Mouse (Mus musculus) ES-E14 (cell line): ENCODE results near the gene Dpy19l3. TPM values are rescaled to one million over a fixed set of nuclear protein-coding genes. Genes with fewer than 3 reads are reported as not detected.

Source experiments
- DNase-seq: peaks from one replicate; pipeline ENCODE4 v3.0.0-alpha.2; 2013; ENCODE audit warnings: low read depth, low spot score
- H3K27ac ChIP-seq: 2 replicates; pipeline ENCODE4 v1.5.1; 2012; ENCODE audit warnings: low read depth, mild to moderate bottlenecking, low read length, moderate library complexity, mixed read lengths; ENCODE audit not compliant: poor library complexity, insufficient read depth, severe bottlenecking
- H3K36me3 ChIP-seq: 2 replicates; pipeline ENCODE4 v1.6.1; 2012; ENCODE audit warnings: mild to moderate bottlenecking, low read length, moderate library complexity, mixed read lengths; ENCODE audit not compliant: control insufficient read depth, poor library complexity, insufficient read depth, severe bottlenecking
- H3K4me1 ChIP-seq, 2 experiments: fragments of 150-350 bp in 1 of 2; sonication (generic) in 1 of 2; 2 replicates each; pipeline ENCODE4 v1.6.1; 2012; ENCODE audit warnings: low read length in 2 of 2, mild to moderate bottlenecking in 1 of 2, mixed read lengths in 1 of 2; ENCODE audit not compliant: control insufficient read depth in 2 of 2, insufficient read depth in 2 of 2, poor library complexity in 1 of 2
- H3K4me3 ChIP-seq, 2 experiments: fragments of 150-350 bp in 1 of 2; sonication (generic) in 1 of 2; 2 replicates each; pipeline ENCODE4 v1.5.1; 2012; ENCODE audit warnings: low read length in 2 of 2, low read depth in 1 of 2, mild to moderate bottlenecking in 1 of 2, mixed read lengths in 1 of 2; ENCODE audit not compliant: insufficient read depth in 1 of 2, poor library complexity in 1 of 2, severe bottlenecking in 1 of 2
- H3K9ac ChIP-seq: 2 replicates; pipeline ENCODE4 v1.6.1; 2012; ENCODE audit warnings: low read depth, mild to moderate bottlenecking, low read length, mixed read lengths; ENCODE audit not compliant: poor library complexity, insufficient read depth, severe bottlenecking
- H3K9me3 ChIP-seq: fragments of 150-350 bp; sonication (generic); 2 replicates; pipeline ENCODE4 v1.6.1; 2012; ENCODE audit warnings: low read depth, mild to moderate bottlenecking, low read length; ENCODE audit not compliant: control insufficient read depth, insufficient read depth
- CHD2 ChIP-seq: IDR thresholded peaks from 2 replicates; pipeline ENCODE4 v1.6.1; 2014; ENCODE audit warnings: mild to moderate bottlenecking, low read depth, low read length, inconsistent platforms
- HCFC1 ChIP-seq: IDR thresholded peaks from 2 replicates; pipeline ENCODE4 v1.6.1; 2012; ENCODE audit warnings: low read length, inconsistent platforms, borderline replicate concordance; ENCODE audit not compliant: insufficient read depth
- MAFK ChIP-seq: IDR thresholded peaks from 2 replicates; pipeline ENCODE4 v1.6.1; 2014; ENCODE audit warnings: mild to moderate bottlenecking, low read depth, low read length, inconsistent platforms; ENCODE audit not compliant: insufficient read depth
- ZC3H11A ChIP-seq: IDR thresholded peaks from 2 replicates; pipeline ENCODE4 v1.6.1; 2012; ENCODE audit warnings: low read depth, mild to moderate bottlenecking, inconsistent platforms, low read length, borderline replicate concordance
- ZNF384 ChIP-seq: IDR thresholded peaks from 2 replicates; pipeline ENCODE4 v1.6.1; 2012; ENCODE audit warnings: low read depth, low read length, inconsistent platforms
- in situ Hi-C, 2 experiments: fragments of 600-800 bp; cut with MboI; formaldehyde crosslinking; loops; one replicate each; pipeline ENCODE4 v1.15.1; 2025; ENCODE audit warnings: low sequenced_read_pairs in 2 of 2, inconsistent platforms in 1 of 2; ENCODE audit not compliant: unreplicated experiment in 2 of 2
- total RNA-seq: library from RNA; depleted of rRNA; stranded (reverse); fragments of 300-350 nt; gene quantifications from 2 replicates; pipeline ENCODE4 v1.2.3, GENCODE M21; 2012

Gene Dpy19l3
- total RNA-seq, 1 experiment: 39.5 TPM

GRCm38 (mm10) chr7:35785579-35785978 lies 31.3 kb upstream of the Dpy19l3 start:
- Histone ChIP-seq H3K4me3 (no peak overlapping the region), H3K9me3 (no peaks in the 10 kb centered on the region), H3K4me1 (no peaks in the 10 kb centered on the region), H3K9ac (no peak overlapping the region), H3K36me3 (peaks cover 25% of the 10 kb centered on the region), H3K27ac (no peak overlapping the region)
- TF ChIP-seq CHD2 (no peak), ZNF384 (no peak), MAFK (no peak), ZC3H11A (no peak), HCFC1 (no peak)
- no peak for DNase-seq
- in situ Hi-C loops: no loop called here

GRCm38 (mm10) chr7:35782252-35782651 lies 28.0 kb upstream of the Dpy19l3 start:
- no peak for DNase-seq
- Histone ChIP-seq H3K9ac (no peak overlapping the region), H3K36me3 (peaks cover 23% of the 10 kb centered on the region), H3K9me3 (no peaks in the 10 kb centered on the region), H3K27ac (no peak overlapping the region), H3K4me3 (no peak overlapping the region), H3K4me1 (no peaks in the 10 kb centered on the region)
- TF ChIP-seq ZNF384 (no peak), CHD2 (no peak), MAFK (no peak), HCFC1 (no peak), ZC3H11A (no peak)
- in situ Hi-C loops: no loop called here

GRCm38 (mm10) chr7:35774127-35774526 lies 19.9 kb upstream of the Dpy19l3 start:
- Histone ChIP-seq H3K27ac (no peak overlapping the region), H3K9me3 (no peaks in the 10 kb centered on the region), H3K9ac (no peak overlapping the region), H3K4me1 (no peaks in the 10 kb centered on the region), H3K4me3 (no peak overlapping the region), H3K36me3 (peaks cover 27% of the 10 kb centered on the region)
- TF ChIP-seq HCFC1 (no peak), ZC3H11A (no peak), MAFK (no peak), CHD2 (no peak), ZNF384 (no peak)
- DNase-seq: no peak
- in situ Hi-C loops: no loop called here

GRCm38 (mm10) chr7:35772347-35772746 lies 18.1 kb upstream of the Dpy19l3 start:
- in situ Hi-C loops: no loop called here

GRCm38 (mm10) chr7:35771106-35771505 lies 16.9 kb upstream of the Dpy19l3 start:
- Histone ChIP-seq H3K27ac (no peak overlapping the region), H3K4me3 (no peak overlapping the region), H3K9ac (no peak overlapping the region), H3K36me3 (peaks cover 22% of the 10 kb centered on the region), H3K4me1 (no peaks in the 10 kb centered on the region), H3K9me3 (no peaks in the 10 kb centered on the region)
- TF ChIP-seq CHD2 (no peak), ZNF384 (no peak), MAFK (no peak), ZC3H11A (no peak), HCFC1 (no peak)
- in situ Hi-C loops: no loop called here
- DNase-seq: no peak

More at GRCm38 (mm10) chr7:35772347-35772746, 18.1 kb upstream of the Dpy19l3 start:
- no peak overlapping the region for H3K4me3 ChIP-seq
- H3K27ac ChIP-seq: no peak overlapping the region
- DNase-seq: no peak
- no peaks in the 10 kb centered on the region for H3K4me1 ChIP-seq
- peaks cover 27% of the 10 kb centered on the region for H3K36me3 ChIP-seq
- TF ChIP-seq ZNF384: no peak
- TF ChIP-seq CHD2: no peak
- no peaks in the 10 kb centered on the region for H3K9me3 ChIP-seq
- no peak overlapping the region for H3K9ac ChIP-seq
